Mouse (Mus musculus): Measurements from ENCODE around the gene Rprm. TPM values are rescaled to one million over a fixed set of nuclear protein-coding genes. Genes with fewer than 3 reads are reported as not detected.

Gene Rprm
- not detected for polyA plus RNA-seq (2014; fragmentation: Illumina TruSeq; extraction: RNeasy Lipid Tissue Mini Kit (QIAGEN cat#74804); ENCODE audit: low replicate concordance)

GRCm38 (mm10) chr2:54085430-54086087 lies at the start of gene Rprm:
Rprm (minus strand) TSS chr2:54085552.

Measured in small intestine, adult 10 weeks (tissue).